Mouse (Mus musculus): ENCODE data around the gene Lamc2.

Gene Lamc2

GRCm38 (mm10) chr1:153185828-153186803 lies at the start of gene Lamc2:
TSS of gene Lamc2 (minus strand) at chr1:153186447.
- DNase-seq, result peak; percentile 58

GRCm38 (mm10) chr1:153235576-153235975 lies 49.3 kb upstream of the Lamc2 start:
- DNase-seq, result no peak

GRCm38 (mm10) chr1:153231681-153232080 lies 45.4 kb upstream of the Lamc2 start:
- no peak for DNase-seq

- no peak for DNase-seq
These were observed 41.7 kb upstream of the Lamc2 start for GRCm38 (mm10) chr1:153227916-153228315.

GRCm38 (mm10) chr1:153227096-153227495 lies 40.8 kb upstream of the Lamc2 start:
- no peak for DNase-seq

GRCm38 (mm10) chr1:153225786-153226725 lies 39.8 kb upstream of the Lamc2 start:
- DNase-seq, result no peak

- no peak for DNase-seq
These were observed 38.1 kb upstream of the Lamc2 start for GRCm38 (mm10) chr1:153224331-153224730.

- DNase-seq, result no peak
These were observed 33.1 kb upstream of the Lamc2 start for GRCm38 (mm10) chr1:153219376-153219775.

GRCm38 (mm10) chr1:153216516-153216915 lies 30.3 kb upstream of the Lamc2 start:
- DNase-seq, result no peak

GRCm38 (mm10) chr1:153215676-153216075 lies 29.4 kb upstream of the Lamc2 start:
- no peak for DNase-seq

- DNase-seq, result no peak
These were observed 24.7 kb upstream of the Lamc2 start for GRCm38 (mm10) chr1:153210992-153211391.

GRCm38 (mm10) chr1:153210198-153210597 lies 24.0 kb upstream of the Lamc2 start:
- DNase-seq, result no peak

- no peak for DNase-seq
These were observed 15.9 kb upstream of the Lamc2 start for GRCm38 (mm10) chr1:153202195-153202594.

- DNase-seq, result no peak
These were observed 15.2 kb upstream of the Lamc2 start for GRCm38 (mm10) chr1:153201448-153201847.

GRCm38 (mm10) chr1:153197316-153197850 lies 11.1 kb upstream of the Lamc2 start:
- no peak for DNase-seq

GRCm38 (mm10) chr1:153192945-153193344 lies 6.7 kb upstream of the Lamc2 start:
- no peak for DNase-seq

- DNase-seq, result no peak
These were observed 6.1 kb upstream of the Lamc2 start for GRCm38 (mm10) chr1:153192379-153192778.

- peak; percentile 93 for DNase-seq
These were observed 5.7 kb upstream of the Lamc2 start for GRCm38 (mm10) chr1:153191943-153192329.

- DNase-seq, result peak; percentile 68
These were observed 5.1 kb upstream of the Lamc2 start for GRCm38 (mm10) chr1:153191237-153191942.

- no peak for DNase-seq
These were observed 1.8 kb upstream of the Lamc2 start for GRCm38 (mm10) chr1:153188081-153188480.

GRCm38 (mm10) chr1:153180586-153181289 lies 5.5 kb downstream of the Lamc2 start:
- no peak for DNase-seq

- no peak for DNase-seq
These were observed 6.1 kb downstream of the Lamc2 start for GRCm38 (mm10) chr1:153180160-153180559.

Measured in kidney, postnatal 10 days (tissue).